Mouse (Mus musculus) c-Kit-negative CD71-positive TER-119-positive erythroid progenitor cells, embryonic 14.5 days (primary cell): ENCODE measurements around the gene Ddx52.

Experiments used
- DNase-seq: peaks from one replicate; pipeline ENCODE4 v3.0.0-alpha.2; 2013; ENCODE audit warnings: low read depth, low spot score

Ddx52 gene

DNA sequence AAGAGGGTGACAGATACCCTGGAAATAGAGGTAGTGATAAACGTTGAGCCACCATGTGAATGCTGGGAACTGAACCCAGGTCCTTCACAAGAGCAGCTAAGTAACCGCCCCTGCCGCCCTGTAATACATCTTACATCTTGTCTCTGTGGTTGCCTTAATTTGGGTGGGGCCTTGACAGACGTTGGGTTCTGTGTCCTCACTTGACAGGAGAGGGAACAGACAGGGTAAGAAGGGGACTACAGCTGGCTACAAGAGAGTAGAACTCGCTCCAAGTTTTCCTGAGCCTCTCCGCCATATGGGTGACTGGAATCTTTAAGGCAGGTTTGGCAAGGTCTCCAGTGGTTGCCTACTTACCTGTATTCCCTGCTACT lies 26.3 kb downstream of the Ddx52 start:
- DNase-seq, result no peak

DNA sequence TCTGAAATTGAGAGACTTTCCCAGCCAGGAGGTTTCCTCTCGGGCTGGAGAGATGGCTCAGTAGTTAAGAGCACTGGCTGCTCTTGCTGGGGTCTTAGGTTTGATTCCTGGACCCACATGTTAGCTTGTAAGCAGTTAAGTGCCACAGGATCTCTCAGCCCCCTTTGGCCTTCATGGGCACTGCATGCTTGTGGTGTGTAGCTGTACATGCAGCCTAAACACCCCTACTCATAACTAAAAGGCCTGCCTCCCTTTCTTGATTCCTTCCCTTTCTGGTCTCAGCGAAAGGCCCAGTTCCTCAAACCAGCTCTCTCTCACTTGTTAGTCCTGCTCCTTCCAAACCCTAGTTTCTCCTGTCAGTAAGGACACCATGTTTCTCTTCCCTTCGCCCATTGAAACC lies 27.2 kb downstream of the Ddx52 start:
- DNase-seq, result no peak

DNA sequence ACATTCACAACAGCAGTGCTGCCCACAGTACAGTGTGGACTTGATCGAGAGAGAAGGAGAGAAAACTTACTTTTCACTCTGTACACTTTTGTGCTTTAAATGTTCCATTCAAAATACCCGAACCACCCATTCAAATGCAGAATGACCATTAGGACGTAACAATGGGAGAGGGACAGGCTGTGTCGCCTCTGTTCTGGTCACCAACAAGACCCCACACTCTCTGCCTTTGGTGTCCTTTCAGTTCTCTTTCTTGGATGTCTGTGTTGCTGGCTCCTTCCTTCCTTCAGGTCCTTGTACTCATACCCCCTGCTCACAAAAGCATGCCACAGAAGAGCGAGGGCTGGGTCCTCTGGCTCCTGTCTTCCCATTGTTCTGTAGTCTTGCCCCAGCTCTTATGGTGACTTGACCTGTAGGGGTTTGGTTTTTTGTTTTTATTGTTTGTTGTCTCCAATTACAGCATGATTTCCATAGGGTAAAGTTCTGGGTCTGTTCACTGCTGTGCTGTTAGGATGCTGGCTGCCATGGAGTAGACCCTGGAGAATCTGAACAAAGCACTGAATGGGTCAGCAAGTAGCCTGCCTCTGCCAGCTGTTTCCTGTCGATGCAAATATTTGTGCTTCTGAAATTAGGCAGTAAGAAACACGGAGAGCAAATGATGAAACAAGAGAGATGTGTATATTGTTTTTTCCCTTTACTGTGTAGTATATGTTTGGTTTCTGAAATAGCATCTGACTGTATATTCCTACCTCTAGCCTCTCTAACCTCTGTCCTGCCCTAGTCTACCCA lies 32.9 kb downstream of the Ddx52 start:
- no peak for DNase-seq

DNA sequence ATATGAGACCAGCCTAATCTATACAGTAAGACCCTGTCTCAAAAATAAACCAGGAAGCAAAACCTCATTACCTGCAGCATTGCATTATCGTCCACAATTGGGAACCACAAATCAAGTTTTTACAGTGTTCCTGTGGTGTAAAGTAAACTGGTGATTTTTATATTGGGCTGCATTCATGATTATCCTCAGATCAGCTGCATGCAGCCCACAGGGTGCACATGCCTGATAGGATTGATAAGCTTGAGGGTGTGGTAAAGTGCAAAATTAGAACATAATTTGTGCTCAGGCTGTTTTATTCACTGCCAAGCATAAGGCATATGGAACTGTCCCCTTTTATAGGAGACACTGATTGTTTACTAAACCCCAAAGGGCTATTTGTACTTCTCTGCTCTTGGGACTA lies 33.6 kb downstream of the Ddx52 start:
- no peak for DNase-seq

DNA sequence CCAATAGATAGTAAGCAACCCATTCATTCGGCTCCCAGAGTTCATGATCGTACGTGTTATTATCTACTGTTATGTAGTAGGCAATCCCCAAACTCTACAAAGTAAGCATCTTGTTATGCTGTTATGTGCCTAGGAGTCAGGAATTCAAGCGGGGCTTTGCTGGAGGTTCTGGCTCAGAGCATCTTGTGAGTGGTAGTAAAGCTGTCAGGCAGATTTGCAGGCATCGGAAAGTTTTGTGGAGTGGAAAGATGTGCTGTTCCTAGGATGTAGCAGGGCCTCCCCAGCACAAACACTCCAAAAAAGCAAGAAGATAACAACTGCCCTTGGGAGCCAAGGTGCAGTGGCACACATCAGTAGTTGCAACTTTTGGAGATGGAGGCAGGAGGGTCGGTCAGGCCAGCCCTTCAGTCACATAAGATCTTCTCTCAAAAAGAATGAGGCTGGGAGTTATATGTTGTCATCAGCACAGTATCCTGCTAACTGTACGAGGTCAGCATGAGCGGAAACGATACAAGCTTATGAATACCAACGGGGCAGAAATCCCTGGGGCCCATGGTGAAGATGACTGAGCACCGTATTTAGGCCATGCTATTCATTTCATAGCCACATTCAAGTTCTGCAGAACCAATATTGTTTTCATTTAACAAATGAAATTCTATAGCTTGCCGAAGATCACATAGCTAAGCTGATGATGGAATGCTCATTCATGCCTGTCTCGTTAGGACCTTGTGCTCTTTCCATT lies 34.5 kb downstream of the Ddx52 start:
- no peak for DNase-seq

DNA sequence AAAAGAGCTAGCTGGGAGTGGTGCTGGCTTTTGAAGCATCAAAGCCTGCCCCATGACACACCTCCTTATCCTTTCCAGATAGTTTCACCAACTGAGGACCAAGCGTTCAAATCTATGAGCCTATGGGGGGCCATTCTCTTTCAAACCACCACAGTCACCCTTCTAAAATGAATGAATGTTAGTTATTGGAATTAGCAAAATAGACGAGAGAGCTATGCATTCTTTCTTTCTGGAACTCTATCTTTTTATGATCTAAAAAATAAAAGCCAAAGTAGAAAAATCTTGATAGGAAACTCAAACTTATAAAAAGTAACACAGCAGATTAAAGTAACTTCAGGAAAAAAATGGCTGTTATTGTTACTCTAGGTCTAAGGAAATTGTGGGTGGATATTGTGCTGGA lies 35.9 kb downstream of the Ddx52 start:
- DNase-seq, result no peak

DNA sequence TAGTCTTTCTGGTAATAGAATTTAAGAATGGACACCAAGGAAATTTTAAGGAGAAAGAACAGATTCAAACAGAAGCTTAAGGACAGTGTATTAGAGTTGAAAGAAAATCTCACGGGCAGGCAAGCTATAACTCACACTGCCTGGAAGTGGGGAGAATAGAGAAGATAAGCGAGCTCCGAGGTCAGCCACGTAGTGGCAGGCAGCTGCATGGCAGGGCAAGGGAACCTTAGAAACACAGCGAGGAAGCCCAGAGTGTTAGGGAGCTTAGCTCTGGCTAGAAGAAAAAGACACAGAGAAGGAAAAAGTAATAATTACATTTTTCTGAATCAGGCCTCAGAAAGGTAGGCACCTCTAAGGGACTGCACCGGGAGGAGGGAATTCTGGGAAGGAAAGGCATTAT lies 38.1 kb downstream of the Ddx52 start:
- no peak for DNase-seq

DNA sequence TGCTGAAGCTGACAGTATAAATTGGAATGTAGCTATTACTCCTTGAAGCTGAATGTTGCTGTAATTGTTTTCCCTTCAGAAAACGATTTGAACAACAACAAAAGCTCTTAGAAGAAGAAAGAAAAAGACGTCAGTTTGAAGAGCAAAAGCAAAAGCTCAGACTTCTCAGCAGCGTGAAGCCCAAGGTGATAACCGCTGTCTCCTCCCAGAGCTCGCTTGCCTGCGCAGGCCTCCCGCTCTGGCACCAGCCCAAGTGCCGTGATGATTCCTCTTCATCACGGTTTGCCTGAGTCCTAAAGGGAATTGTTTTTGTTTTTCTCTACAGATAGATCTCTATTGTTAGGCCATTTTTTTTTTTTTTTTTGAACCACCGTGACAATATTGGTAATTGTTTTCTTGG lies 39.5 kb downstream of the Ddx52 start:
- no peak for DNase-seq

DNA sequence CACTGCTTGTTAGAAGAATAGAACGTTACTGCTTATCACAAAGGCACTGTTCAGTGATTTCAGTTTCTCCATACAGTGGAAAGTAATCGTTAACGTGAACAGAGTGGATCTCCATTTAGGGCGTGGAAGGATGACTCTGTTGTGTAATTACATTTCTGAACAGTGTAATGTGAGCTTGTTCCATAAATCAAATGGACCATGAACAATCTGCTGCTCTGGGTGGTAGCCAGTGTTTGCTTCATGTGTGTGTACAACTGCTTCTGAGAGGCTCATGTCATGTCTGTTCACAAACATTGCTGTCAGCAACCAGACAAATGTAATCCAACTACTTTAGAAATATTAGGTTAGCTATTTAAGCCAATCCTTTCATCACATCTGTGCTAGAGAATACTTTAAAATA lies 49.8 kb downstream of the Ddx52 start:
- no peak for DNase-seq

DNA sequence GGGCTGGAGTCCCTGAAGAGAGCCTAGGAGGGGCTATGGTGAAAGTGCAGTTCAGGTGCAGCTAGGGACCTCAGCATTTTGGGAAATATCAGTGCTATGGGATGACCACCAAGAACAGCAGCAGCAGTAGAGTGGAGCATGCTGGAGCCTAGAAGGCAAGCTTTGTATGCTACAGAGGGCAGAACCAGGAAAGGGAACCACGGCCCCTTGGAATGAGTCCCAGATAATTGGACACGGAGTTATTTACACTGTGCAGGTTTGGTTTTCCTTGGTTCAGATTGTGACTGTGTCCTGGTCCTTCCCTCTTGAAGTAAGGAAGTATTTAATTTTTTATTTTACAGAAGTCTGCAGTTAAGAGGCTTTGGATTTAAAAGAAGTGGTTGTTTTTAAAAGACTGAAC lies 51.6 kb downstream of the Ddx52 start:
- DNase-seq, result no peak

DNA sequence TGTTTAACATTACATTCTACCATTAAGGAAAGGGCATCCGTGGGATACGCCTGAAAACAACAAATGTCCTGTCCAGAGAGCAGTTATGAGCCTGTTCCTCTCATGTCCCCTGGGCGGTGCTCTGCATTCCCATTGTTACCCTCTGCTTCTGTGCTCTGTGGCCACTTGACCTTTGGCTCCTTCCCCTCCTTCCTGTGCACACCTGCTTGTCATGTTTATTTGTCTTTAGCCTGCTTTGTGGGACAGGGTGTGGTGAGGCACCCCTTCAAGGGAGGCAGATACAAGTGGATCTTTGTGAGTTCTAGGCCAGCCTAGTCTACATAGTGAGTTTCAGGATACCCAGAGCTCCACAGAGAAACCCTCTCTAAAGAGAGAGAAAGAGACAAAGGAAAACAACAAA lies 52.6 kb downstream of the Ddx52 start:
- no peak for DNase-seq

DNA sequence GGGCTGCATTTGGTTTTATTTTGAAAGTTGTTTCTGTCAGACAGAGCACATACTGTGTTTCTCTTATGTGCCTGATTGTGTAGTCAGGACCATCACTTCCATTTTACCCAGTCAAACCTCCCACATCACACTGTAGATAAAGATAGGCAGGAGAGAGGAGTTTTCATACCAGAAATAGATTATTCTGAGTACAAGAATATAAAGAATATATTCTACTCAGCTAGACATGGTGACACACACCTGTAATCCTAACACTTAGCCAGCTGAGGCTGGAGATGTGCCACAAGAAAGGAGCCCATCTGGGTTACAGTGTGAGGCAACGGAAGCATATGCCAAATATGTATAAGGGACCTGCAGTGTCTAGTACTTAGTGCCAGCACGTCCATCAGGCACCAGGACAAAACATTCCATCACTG lies 53.7 kb downstream of the Ddx52 start:
- no peak for DNase-seq

DNA sequence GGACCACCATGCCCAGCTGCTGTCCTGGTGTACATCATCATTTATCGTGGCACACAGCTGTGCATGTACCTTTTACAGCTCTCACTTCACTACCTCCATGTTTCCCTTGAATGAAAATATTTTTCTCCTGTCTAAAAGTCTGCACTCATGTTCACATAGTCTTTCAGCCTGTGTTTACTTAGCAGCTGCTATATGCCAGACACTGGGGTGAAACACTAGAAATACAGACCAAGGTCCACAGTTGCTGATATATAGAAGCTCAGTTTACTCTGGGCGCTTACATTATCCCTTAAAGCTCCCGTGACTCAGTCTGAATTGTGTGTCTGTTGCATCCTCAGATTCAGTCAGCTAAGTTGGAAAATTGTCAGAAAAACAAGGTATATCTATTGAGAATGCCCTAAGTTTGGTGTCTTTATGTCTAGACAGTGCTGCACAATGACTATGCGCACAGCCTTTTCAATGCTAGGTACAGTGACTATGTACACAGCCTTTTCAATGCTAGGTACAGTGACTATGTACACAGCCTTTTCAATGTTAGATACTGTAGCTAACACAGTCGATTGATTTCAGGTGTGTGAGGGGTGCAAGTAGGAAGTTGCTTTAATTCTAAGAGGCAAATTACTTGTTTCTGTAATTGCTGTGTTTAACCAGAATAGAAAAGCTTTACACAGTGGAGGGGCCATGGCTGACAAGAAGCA lies 55.5 kb downstream of the Ddx52 start:
- no peak for DNase-seq

DNA sequence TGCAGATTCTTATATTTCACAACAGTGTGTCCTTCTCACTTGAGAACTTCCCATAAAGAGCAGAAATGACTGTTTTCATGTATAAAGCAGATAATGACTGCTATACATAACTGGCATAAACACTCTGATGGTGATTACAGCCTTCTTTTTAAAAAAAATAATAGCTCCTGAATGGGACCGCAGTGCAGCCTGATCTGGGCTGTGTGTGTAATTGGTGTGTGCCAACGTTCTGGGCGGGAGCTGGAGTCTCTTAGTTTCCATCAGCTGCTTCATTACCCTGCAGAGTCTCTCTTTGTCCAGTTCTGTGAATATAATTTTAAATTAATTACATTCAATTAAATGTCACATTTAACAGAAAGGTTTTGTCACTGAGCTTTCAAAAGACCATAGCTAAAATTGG lies 57.1 kb downstream of the Ddx52 start:
- DNase-seq, result no peak

DNA sequence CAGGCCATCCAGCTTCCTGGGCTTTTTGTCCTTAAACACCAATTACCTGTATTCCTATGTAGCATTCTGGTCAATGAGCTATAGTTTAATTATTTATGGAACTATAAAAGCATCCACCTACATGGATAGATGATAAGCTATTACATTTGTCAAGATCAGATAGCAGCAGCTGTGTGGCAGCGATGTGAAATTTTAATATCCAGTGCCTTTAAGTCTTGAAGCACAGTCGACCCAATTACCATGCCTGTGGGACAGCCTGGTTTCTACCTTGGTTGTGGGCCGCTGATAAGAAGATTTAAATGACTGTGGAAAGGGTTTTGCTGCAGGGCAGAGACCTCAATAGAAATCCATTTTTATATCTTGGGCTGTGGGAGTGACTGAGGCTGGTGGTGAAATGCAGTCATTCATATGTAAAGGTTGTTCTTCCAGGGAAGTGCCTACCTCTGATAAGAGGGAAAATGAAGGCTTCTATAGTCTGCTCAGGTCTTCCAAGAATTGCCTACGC lies 57.6 kb downstream of the Ddx52 start:
- no peak for DNase-seq

DNA sequence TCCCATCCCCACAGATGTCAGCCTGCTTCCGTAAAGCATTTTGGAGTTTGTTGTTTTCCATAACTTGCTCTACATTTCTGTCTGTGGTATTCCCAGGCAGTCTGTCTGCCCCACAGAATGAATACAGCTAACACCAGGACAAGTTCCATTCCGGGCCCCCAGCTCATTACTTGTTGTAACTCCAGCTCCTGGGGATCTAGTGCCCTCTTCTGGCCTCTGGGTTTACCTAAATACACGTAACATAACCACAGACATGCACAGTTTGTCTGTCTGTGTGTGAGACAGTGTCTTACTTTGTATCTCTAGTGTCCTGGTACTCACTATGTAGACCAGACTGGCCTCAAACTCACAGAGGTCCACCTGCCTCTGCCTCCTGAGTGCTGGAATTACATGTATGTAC lies 59.4 kb downstream of the Ddx52 start:
- DNase-seq, result no peak

DNA sequence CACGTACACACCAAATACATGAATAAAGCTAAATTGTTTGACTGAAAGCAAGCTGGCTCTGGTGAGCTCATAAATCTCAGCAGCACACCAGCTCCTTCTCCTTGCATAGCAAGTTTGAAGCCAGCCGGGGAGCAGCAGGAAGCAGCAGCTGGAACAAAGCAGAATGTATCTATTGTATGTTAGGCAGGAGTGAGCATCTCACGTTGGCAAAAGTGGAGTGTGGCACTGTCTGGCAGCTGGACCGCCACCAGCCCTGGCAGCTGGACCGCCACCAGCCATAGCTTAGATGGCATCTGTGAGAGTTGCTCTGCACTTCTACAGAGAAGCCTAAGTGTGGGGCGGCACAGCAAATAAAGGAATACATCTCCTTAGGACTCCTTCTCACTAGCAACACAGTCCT lies 62.1 kb downstream of the Ddx52 start:
- DNase-seq, result no peak

DNA sequence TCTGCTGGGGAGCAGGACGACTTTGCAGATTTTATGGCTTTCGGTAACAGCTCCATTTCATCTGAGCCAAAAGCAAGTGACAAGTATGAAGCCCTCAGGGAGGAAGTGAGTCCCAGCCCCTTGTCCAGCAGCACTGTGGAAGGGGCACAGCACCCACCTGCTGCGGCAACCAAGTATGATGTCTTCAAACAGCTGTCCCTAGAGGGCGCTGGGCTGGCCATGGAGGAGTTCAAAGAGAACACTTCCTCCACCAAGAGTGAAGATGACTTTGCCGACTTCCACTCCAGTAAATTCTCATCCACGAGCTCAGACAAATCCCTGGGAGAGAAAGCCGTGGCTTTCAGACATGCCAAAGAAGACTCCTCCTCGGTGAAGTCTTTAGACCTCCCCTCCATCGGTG lies 67.1 kb downstream of the Ddx52 start:
- DNase-seq, result no peak

DNA sequence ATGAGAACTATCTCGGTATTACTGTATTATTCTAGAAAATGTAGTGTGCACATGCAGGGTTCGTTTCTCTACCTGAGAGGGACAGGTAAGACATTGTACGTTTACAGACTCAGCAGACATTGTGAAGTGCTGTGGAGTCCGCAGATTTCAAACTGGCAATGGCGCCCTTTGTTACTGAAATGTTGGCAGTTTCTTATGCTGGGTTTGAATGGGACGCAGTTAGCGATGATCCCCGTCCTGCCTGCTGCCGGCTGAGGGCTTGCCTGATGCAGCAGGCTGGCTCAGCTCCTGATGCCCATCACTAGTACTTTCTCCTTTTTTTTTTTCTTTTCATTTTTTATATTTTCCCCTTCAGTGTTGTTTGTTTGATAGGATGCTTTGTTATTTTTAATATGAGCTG lies 68.5 kb downstream of the Ddx52 start:
- DNase-seq, result no peak

DNA sequence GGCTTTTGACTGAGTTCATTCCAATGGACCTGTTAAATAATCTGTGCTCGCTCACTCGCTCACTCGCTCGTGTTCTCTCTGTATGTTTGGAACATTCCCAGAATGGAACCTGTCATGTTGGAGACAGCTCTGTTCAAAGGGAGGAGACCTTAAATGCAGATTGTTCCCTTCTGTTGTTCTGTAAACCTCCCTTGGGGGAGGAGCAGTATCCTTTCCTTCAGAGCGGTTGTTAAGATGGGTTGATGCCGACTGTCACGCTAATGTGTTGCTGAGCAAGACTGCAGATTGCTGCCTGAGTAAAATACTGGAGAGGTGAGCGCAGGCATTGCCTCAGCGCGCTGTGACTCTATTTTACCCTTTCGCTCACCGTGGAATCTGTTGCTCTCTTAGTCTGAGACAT lies 69.2 kb downstream of the Ddx52 start:
- no peak for DNase-seq

DNA sequence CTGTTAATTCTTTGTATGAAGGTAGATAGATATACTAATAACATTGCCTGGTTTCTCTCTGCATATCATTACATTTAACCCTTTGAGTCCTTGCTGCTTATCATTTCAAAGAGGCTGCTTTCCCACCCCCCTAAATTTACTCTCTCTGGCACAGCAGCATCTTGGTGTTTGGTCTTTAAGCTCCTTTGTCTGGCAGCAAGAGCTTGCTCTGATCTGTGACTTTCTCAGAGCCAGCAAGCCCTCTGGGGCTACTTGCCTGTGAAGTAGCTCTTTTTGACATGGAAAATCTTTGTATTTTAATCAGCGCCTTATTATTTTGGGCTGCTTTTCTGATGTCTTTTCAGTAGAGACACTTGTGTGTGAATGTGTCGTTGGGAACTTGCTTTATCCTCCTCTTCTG lies 69.7 kb downstream of the Ddx52 start:
- no peak for DNase-seq
